Mouse (Mus musculus) kidney, postnatal 10 days (tissue): ENCODE results near the gene Tbc1d9b.
"Not testable (repeated sequence)": the region's sequence is repeated elsewhere in the genome, so short reads cannot be mapped to it uniquely, and the experiment has no call there.

Experiments
- DNase-seq: peaks from one replicate; pipeline ENCODE4 v3.0.0; 2021; ENCODE audit warnings: mixed read lengths

Gene Tbc1d9b

GRCm38 (mm10) chr11:50130811-50131766 lies at the start of gene Tbc1d9b:
Gene Tbc1d9b, plus strand, starts transcription at chr11:50131396.
- peak; percentile 95 for DNase-seq

DNA sequence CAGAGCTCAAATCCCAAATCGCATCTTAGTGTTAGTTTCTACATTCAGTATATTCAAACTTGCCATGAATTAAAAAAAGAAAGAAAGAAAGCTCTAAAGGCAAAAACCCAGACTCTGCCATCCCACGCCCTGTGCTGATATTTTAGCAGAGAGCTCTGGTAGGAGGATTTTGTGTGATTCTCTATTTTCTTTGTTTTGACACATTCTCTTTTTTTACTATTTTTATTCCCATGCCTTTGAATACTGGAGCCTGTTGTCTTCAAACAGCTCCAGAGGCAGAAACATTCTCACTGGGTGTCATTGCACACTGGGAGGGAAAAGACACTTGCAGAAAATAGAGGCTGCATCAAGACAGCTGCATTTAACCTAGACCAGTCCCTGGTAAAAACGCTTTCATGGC lies 45.0 kb upstream of the Tbc1d9b start:
- DNase-seq: no peak

DNA sequence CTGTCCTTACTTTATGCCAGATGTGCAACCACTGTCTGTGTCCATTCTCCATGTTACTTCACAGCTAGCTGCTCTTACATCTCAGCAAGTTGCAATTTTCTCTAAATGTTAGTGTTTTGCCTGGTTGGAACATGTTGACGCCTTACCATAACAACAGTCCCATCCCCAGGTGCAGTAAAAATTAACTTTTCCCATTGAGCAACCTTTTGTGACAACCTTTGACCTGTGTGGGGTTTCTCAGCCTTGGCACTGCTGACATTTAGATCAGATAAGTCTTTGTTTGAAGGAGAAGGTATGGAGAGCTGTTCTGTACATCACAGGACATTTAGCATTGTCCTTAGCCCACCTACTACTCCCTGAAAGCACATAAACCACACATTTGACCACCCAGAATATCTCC lies 41.4 kb upstream of the Tbc1d9b start:
- DNase-seq: no peak

GRCm38 (mm10) chr11:50090982-50091675 lies 40.1 kb upstream of the Tbc1d9b start:
- DNase-seq: no peak

GRCm38 (mm10) chr11:50091681-50092080 lies 39.5 kb upstream of the Tbc1d9b start:
- DNase-seq: no peak

- no peak for DNase-seq
Measured at GRCm38 (mm10) chr11:50095661-50096060, 35.5 kb upstream of the Tbc1d9b start.

- DNase-seq: no peak
Measured at GRCm38 (mm10) chr11:50097091-50097490, 34.1 kb upstream of the Tbc1d9b start.

DNA sequence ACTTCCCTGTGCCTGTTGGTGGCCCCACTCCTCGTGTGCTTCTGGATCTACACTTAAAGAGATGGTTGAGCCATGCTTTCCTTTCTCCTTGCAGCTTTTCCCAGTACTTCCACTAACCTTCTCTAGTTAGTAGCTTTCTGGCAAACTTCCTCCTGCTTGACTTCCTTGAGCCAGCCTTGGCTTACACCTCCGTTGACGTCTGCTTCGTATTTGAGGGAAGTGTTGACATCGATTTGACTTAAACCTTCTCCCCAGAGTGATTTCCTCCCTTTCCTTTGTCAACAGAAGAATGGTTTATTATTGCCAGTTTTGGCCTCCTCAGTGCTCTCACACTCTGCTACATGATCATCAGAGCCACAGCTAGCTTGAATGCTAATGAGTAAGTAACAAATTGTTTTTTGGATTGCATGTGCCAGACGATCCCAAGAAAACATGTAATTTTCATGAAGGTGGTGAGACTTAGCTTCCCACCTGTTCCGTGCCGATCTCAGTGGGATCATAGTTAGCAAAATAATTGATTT lies 32.2 kb upstream of the Tbc1d9b start:
- DNase-seq: no peak

DNA sequence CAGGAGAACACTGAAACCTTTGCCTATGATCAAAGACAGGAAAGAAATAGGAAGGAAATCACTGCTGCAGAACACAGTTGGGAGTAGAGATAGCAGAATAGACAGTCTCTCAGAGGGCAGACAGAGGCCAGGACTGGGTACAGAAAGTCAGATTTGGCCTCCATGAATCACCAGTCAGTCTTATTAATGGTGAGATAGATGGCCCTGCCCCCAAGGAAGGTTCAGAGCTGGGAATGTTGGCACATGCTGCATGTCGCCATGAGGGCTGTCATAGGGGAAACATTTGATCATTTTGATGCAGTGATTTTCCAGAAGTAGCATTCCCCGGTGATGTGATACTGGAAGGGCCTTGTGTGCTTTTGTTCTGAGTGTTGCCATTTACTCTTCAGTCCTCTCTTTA lies 31.5 kb upstream of the Tbc1d9b start:
- DNase-seq: peak; percentile 34

- no peak for DNase-seq
Measured at GRCm38 (mm10) chr11:50100548-50101307, 30.5 kb upstream of the Tbc1d9b start.

DNA sequence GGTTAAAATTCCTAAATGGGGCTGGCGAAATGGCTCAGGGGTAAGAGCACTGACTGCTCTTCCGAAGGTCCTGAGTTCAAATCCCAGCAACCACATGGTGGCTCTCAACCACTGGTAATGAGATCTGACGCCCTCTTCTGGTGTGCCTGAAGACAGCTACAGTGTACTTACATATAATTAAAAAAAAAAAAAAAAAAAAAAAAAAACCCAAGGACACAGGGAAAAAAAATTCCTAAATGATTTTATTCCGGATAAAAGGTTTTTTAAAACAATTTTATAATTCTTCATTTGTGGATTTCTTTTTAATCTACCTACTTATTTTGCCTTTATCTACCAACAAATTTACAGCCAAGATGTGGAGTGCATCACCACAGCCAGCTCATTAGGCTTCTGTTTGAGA lies 29.2 kb upstream of the Tbc1d9b start:
- not testable (repeated sequence) for DNase-seq

DNA sequence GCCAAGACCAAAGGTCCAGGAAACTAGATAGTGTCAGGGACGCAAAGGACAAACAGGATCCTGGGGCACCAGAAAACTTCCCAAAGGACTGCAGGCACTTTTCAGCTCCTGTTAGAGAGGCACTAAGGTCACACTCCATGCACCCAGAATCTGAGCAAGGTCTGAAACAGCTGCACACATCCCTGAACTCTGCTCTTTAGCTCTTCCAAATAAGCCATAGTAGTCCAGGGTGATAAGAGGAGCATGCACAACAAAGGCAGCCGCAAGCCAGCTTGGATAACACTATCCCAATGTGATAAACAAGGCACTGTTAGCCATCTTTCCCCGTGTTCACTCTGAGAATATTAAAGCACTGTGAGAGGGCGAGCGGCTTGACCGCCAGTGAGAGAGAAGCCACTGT lies 27.2 kb upstream of the Tbc1d9b start:
- DNase-seq: no peak

DNA sequence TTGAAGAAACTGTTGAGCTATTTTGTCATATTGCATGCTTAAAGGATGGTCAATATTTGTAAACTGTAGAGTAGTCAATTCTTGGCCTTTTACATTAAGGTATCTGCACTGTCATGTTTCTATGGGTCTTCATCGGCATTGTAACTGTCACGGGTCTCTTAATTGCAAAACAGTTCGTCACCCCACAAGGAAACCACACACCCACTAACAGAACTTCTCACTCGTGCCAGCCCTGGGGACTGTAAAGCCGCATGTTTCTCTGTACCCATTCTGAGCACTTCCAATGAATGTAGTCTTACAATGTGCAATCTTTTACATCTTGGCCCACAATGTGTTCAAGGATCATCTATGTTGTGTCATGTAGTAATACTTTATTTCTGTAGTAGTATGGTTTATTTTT lies 26.0 kb upstream of the Tbc1d9b start:
- DNase-seq: no peak

DNA sequence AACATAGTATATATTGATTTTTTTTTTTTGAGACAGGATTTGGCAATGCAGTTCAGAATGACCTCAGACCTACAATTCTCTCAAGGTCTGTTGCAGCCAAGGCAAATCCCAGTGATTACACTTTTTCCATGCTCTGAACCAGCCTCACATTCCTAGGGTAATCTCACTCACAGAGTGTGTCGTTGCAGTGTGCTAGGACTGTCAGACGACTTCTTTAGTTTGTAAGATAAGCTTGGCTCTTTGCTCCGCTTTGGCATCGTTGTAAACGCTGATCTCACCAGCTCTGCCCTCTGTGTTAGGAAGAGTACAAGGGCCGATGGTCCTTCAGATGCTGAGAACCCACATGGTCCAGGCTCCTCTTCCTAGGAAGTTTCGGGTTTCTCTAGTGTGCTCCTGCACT lies 25.2 kb upstream of the Tbc1d9b start:
- DNase-seq: no peak

GRCm38 (mm10) chr11:50108823-50109244 lies 22.4 kb upstream of the Tbc1d9b start:
- DNase-seq: peak; percentile 21

DNA sequence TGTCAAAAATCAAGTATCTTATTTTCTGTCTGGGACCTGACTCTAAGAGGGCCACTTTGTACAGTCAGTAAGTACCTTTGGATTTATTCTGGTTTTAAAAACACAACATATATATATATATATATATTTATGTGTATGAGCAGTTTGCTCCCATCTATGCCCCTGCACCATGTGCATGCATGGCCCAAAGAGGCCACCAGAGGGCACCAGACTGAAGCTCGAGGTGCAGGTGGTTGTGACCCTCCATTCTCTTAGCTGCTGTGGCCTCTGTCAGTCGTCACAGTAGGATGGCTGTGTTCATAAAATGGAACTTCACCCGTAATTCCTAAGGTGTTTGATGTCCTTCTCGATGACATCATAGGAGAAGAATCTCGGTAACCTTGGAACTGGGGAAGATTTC lies 16.9 kb upstream of the Tbc1d9b start:
- peak; percentile 85 for DNase-seq

- no peak for DNase-seq
Measured at GRCm38 (mm10) chr11:50122631-50123081, 8.5 kb upstream of the Tbc1d9b start.

- no peak for DNase-seq
Measured at GRCm38 (mm10) chr11:50127781-50128180, 3.4 kb upstream of the Tbc1d9b start.

GRCm38 (mm10) chr11:50131801-50132201 lies 605 bp downstream of the Tbc1d9b start:
- DNase-seq: no peak

DNA sequence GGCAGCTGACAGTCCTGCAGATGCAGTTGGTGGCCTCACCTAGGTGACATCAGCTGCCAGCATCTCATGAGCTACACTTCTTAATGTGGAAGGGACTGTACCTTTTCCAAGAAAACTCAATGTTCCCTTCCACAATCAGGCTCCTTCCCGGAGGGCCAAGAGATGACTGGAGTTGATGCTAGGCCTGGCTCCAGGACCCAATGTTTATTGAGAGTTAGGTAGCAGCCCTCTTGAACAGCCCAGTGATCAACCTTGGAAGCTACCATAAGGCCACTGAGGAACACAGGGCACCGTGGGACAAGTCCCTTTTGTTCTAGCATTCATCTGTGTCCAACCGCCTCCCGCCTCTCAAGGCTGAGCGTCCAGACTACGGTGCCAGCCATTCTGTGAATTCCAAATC lies 1.1 kb downstream of the Tbc1d9b start:
- no peak for DNase-seq

DNA sequence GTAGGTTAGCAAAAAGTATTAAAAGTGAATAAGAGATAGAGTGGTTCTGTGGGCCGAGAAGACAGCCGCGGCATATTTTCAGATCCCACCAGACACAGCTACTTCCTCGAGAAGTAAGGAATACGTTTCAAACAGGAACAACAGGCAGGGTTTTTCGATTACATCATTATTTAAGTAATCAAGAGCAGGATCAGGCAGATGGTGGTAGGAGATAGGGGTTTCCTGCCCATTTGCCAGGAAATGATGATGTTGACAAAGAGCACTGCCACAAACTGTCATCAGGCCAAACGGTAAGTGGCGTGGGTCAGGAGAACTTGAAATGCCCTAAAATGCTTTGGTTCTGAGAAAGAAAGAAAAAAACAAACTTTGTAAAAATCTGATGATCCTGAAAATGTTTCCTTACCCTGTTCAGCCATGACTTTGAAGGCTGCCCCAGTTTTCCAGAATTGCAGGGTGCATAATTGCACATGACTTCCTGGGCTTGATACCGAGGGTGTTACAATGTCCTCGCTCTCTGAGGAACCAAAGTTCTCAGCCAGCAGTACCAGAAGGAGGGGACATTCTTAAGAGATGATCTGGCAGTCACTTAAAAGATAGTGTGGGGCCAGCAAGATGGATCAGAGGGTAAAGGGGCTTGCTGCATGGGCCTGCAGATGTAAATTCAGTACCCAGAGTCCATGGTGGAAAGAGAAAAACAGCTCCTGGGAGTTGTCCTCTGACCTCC lies 3.1 kb downstream of the Tbc1d9b start:
- no peak for DNase-seq

GRCm38 (mm10) chr11:50138206-50138822 lies 7.1 kb downstream of the Tbc1d9b start:
- no peak for DNase-seq
